Mouse (Mus musculus) liver, embryonic 16.5 days (tissue): ENCODE measurements around the gene Chrng. TPM values are rescaled to one million over a fixed set of nuclear protein-coding genes. Genes with fewer than 3 reads are reported as not detected.

Experiments used
- ATAC-seq: fragments of 200-750 bp; cut with Nextera tagmentation; 2 replicates; pipeline ENCODE4 v1.8.0; 2017; ENCODE audit warnings: low read depth, mild to moderate bottlenecking, moderate number of reproducible peaks, moderate library complexity
- H3K27ac ChIP-seq: fragments of 300-500 bp; sonication (generic); 2 replicates; pipeline ENCODE4 v1.5.1; 2014; ENCODE audit warnings: mild to moderate bottlenecking, low read length
- H3K27me3 ChIP-seq: fragments of 300-500 bp; sonication (generic); 2 replicates; pipeline ENCODE4 v1.6.1; 2014; ENCODE audit warnings: low read depth, low read length, mixed read lengths; ENCODE audit not compliant: control insufficient read depth, insufficient read depth
- H3K36me3 ChIP-seq: fragments of 300-500 bp; sonication (generic); 2 replicates; pipeline ENCODE4 v1.6.1; 2014; ENCODE audit warnings: mild to moderate bottlenecking; ENCODE audit not compliant: control insufficient read depth, insufficient read depth
- H3K4me1 ChIP-seq: fragments of 300-500 bp; sonication (generic); 2 replicates; pipeline ENCODE4 v1.6.1; 2014; ENCODE audit warnings: low read depth, low read length, mixed read lengths; ENCODE audit not compliant: control insufficient read depth
- H3K4me2 ChIP-seq: fragments of 300-500 bp; sonication (generic); 2 replicates; pipeline ENCODE4 v1.6.1; 2014; ENCODE audit warnings: low read depth, low read length, mixed read lengths
- H3K4me3 ChIP-seq: fragments of 300-500 bp; sonication (generic); 2 replicates; pipeline ENCODE4 v1.5.1; 2014; ENCODE audit warnings: low read depth, mild to moderate bottlenecking, low read length
- H3K9ac ChIP-seq: fragments of 300-500 bp; sonication (generic); 2 replicates; pipeline ENCODE4 v1.6.1; 2014; ENCODE audit warnings: low read depth, low read length
- H3K9me3 ChIP-seq: fragments of 300-500 bp; sonication (generic); replicated peaks from 2 replicates; pipeline ENCODE4 v1.6.1; 2016; ENCODE audit warnings: low read length; ENCODE audit not compliant: control insufficient read depth
- whole genome bisulfite sequencing: fragments of 180-500 bp; shearing (Covaris S2); extraction: QIAGEN DNeasy Blood & Tissue Kit; methylation state at CpG from one replicate; pipeline ENCODE4 v1.1.7; 2014; ENCODE audit not compliant: insufficient replicate concordance; 5-methylcytosine and 5-hydroxymethylcytosine counted together
- polyA plus RNA-seq: library from polyadenylated mRNA; unstranded; fragments of >200 nt; fragmentation: Nextera tagmentation; extraction: Ambion mirVana; gene quantifications from 2 replicates; pipeline ENCODE4 v1.2.1, GENCODE M21; 2015

The Chrng gene
- polyA plus RNA-seq, 1 experiment from 2014 or later: 0.99 TPM

DNA sequence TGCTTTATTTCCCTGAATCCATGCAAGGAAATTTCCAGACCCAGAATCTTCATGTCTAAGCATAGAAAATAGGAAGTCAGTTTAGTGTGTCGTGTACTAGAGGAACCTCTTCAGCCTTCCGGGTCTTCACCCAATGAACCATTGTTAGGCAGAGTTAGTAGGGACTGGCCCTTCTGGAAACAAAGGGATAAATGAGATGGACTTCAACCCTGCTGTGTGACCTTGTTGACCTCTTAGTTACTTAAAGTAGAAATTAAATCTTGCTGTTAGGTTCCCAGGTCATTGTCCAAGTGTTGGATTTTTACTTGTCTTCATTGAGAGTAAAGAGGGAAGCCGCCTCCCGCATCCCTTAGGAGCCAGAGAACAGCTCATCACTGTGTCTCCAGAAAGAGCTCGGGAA lies 26.1 kb downstream of the Chrng start:
- Histone ChIP-seq H3K36me3 (peaks cover 29% of the 10 kb centered on the region), H3K4me2 (no peak overlapping the region), H3K9ac (no peak overlapping the region), H3K27me3 (no peaks in the 10 kb centered on the region), H3K27ac (no peak overlapping the region), H3K4me1 (no peaks in the 10 kb centered on the region; the same call in 1 of the 2 replicates), H3K9me3 (no peaks in the 10 kb centered on the region), H3K4me3 (no peak overlapping the region)
- WGBS: 72% methylated on average over 5 of the region's 5 CpGs
- no peak for ATAC-seq

DNA sequence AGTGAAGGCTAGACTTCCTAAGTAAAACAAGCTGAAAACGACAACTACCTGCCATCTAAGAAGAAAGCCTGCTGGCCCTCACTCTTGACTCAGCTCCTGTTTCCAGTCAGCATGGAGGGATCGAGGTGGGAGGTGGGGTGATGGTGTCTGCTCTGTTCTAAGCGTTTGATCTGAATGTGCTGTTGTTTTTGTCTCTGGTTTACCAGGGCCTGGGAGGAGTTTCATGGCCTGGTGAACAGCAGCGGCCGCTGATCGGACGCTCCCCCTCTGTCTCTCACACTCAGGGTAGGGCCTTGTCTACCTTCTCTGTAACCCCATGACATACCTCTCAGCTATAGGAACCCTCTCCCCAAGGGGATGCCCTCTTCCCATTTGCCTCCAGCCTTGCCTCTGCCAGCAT lies 27.7 kb downstream of the Chrng start:
- Histone ChIP-seq H3K4me2 (no peak overlapping the region), H3K36me3 (peaks cover 13% of the 10 kb centered on the region), H3K27me3 (no peaks in the 10 kb centered on the region), H3K4me3 (no peak overlapping the region), H3K9me3 (no peaks in the 10 kb centered on the region), H3K4me1 (no peaks in the 10 kb centered on the region; the same call in 1 of the 2 replicates), H3K27ac (no peak overlapping the region), H3K9ac (no peak overlapping the region)
- WGBS: 73% methylated on average over 7 of the region's 7 CpGs
- ATAC-seq: no peak

DNA sequence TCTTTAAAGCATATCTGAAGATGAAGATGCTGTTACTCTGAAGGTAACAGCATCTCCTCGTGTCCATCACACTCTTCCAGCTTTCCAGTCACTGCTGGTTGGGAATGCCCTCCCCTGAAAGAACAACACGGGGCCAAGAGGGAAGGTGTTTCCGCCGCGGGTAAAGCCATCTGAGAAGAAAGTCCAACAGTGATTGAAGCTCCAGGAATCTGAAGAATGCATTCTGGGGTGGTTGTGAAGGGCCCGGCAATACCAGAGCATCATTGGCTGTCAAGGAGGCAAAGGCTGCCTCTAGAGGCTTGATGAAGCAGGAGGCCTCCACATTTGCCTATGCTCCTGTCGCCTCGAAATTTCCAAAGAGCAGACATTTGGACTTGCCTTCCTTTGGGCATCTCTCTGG lies 34.6 kb downstream of the Chrng start:
- no peaks in the 10 kb centered on the region for H3K27me3 ChIP-seq
- no peak overlapping the region for H3K9ac ChIP-seq
- no peak overlapping the region for H3K27ac ChIP-seq
- H3K36me3 ChIP-seq: peaks cover 2% of the 10 kb centered on the region; the same call in 1 of the 2 replicates
- no peak overlapping the region for H3K4me2 ChIP-seq
- no peak overlapping the region for H3K4me3 ChIP-seq
- ATAC-seq: no peak
- H3K4me1 ChIP-seq: no peaks in the 10 kb centered on the region
- H3K9me3 ChIP-seq: no peaks in the 10 kb centered on the region
- WGBS: 57% methylated on average over 8 of the region's 8 CpGs

DNA sequence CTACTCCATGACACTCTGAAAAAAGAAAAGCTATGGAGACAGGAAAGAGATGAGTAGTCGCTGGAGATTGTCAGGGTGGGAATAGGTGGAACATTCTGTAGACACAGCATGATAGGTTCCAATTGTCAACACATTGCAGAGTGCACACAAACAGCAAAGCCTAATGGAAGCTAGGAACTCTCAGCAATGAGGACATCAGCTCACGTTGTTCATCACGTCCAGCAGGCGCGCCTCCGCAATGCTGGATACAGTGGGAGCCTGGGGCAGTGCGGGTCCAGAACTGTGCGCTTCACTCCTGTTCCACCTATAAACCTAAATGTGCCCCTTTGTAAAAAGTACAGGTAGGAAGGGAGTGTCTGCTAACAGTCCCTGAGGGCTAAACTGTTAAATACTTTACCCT lies 38.6 kb downstream of the Chrng start:
- peaks cover 2% of the 10 kb centered on the region; the same call in 1 of the 2 replicates for H3K36me3 ChIP-seq
- H3K4me3 ChIP-seq: no peak overlapping the region
- no peak overlapping the region for H3K27ac ChIP-seq
- H3K4me2 ChIP-seq: no peak overlapping the region
- no peak overlapping the region for H3K9ac ChIP-seq
- no peaks in the 10 kb centered on the region for H3K27me3 ChIP-seq
- H3K4me1 ChIP-seq: peaks cover 4% of the 10 kb centered on the region
- ATAC-seq: no peak
- no peaks in the 10 kb centered on the region for H3K9me3 ChIP-seq
- WGBS: 84% methylated on average over 8 of the region's 8 CpGs

DNA sequence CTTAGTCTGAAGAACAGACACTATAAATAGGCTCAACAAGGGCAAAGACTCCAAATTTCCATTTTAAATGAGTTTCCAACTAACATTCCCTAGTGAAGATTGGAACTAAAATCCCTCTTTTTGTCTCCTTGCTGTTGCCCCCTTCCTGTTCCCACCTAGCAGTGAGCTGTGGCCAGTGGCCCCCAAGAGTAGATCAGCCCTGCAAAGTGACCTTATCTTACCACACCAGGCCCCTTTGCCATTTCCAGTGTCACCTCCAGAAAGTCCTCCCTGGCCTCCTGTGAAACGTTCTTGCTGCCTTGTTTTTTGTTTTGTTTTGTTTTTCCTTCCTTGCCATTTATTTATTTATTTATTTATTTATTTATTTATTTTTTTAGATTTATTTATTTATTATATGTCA lies 41.0 kb downstream of the Chrng start:
- H3K4me3 ChIP-seq: no peak overlapping the region
- H3K36me3 ChIP-seq: no peaks in the 10 kb centered on the region
- no peak overlapping the region for H3K9ac ChIP-seq
- H3K4me2 ChIP-seq: no peak overlapping the region
- no peak overlapping the region for H3K27ac ChIP-seq
- 4% methylated on average over 1 of the region's 1 CpGs for WGBS
- H3K27me3 ChIP-seq: no peaks in the 10 kb centered on the region
- peak; percentile 43; the same call in 1 of the 2 replicates for ATAC-seq
- H3K9me3 ChIP-seq: no peaks in the 10 kb centered on the region
- peaks cover 4% of the 10 kb centered on the region for H3K4me1 ChIP-seq

DNA sequence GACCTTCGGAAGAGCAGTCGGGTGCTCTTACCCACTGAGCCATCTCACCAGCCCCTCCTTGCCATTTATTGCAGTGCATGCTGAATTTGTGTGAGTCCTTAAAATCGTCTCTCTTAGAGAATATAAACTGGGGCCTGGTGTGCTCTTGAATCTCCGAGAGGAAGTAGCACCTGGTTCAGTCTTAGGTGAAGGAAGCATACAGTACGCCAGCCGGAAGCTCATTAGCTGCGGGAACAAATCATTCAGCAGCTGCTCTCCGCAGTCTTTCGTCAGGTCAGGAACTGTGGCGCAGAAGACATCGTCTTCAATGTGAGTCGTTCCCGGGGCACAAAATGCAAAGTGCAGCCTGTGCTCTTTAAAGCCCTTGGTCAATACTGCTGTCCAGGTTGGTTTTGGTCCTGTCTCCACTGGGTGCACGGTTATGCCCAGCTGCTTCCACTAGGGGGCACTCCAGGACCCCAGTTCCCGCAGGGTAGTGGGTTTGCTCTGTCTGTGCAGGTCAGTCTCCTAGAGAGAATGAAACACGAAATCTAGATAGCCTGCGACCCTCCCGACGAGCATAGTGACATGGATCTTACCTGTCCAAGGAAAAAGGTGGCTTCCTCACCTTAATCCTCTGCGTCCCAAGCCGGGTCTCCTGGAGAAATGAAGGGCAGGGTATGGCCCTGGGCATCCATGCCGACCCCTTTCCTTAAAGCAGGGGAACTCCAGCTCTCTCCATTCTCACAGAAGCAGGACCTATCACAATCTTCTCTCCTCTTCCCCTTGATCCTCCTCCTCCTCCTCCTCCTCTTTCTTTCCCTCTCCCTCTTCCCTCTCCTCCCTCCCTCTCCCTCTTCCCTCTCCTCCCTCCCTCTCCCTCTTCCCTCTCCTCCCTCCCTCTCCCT lies 41.7 kb downstream of the Chrng start:
- Histone ChIP-seq H3K4me3 (no peak overlapping the region), H3K27me3 (no peaks in the 10 kb centered on the region), H3K9ac (no peak overlapping the region), H3K27ac (no peak overlapping the region), H3K4me1 (peaks cover 4% of the 10 kb centered on the region), H3K9me3 (no peaks in the 10 kb centered on the region), H3K4me2 (peak overlapping the region; percentile 38), H3K36me3 (no peaks in the 10 kb centered on the region)
- ATAC-seq: peak; percentile 67
- 24% methylated on average over 22 of the region's 22 CpGs for WGBS

DNA sequence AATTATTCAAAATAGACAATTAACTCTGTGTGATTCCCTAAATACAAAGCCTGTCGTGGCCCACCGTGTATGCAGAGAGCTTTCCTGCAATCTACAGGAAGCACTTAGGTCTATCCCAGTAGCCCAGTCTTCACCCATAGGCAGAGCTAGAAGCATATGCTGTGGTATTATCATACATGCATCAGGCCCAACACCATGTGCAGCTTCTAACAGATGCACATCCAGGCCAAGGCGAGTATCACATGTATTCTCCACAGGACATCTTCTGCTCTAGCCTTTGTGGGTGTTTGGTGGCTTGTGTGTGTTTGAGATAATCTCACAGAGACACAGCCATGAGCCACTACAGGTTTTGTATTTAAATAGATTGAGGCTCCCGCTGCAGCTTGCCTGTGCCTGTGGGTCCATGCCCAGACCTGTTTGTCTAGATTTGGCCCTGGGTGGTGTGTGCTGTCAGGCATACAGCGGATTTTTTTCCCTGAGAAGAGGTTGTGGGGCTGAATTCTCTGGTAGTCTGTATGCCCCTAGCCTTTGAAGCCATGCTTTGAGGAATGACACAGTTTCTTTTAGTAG lies 47.7 kb downstream of the Chrng start:
- WGBS: 23% methylated on average over 5 of the region's 5 CpGs
- Histone ChIP-seq H3K4me1 (no peaks in the 10 kb centered on the region), H3K27me3 (no peaks in the 10 kb centered on the region), H3K4me2 (no peak overlapping the region), H3K9ac (no peak overlapping the region), H3K4me3 (no peak overlapping the region), H3K36me3 (no peaks in the 10 kb centered on the region), H3K27ac (no peak overlapping the region), H3K9me3 (no peaks in the 10 kb centered on the region)
- ATAC-seq: peak; percentile 78

DNA sequence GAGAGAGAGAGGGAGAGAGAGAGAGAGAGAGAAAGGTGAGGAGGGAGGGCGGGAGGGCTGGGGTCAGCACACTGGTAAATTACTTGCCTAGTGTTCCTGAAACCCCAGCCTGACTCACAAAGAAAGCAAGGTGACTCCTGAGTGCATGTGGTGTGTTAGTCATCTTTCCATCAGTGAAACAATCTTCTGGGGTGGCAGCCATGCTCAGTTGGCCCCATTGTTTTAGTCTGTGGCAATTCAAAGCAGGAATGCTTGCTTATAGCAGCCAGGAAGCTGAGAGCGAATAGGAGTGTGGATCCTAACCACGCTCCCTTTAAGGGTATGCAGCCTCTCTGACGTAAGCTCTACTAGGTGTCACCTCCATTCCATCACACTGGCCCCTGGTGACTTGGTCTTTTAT lies 50.7 kb downstream of the Chrng start:
- no peaks in the 10 kb centered on the region for H3K36me3 ChIP-seq
- H3K27me3 ChIP-seq: peaks cover 20% of the 10 kb centered on the region
- H3K9ac ChIP-seq: no peak overlapping the region
- no peak for ATAC-seq
- no peak overlapping the region for H3K27ac ChIP-seq
- no peaks in the 10 kb centered on the region for H3K4me1 ChIP-seq
- 52% methylated on average over 4 of the region's 4 CpGs for WGBS
- no peak overlapping the region for H3K4me3 ChIP-seq
- no peak overlapping the region for H3K4me2 ChIP-seq
- no peaks in the 10 kb centered on the region for H3K9me3 ChIP-seq

DNA sequence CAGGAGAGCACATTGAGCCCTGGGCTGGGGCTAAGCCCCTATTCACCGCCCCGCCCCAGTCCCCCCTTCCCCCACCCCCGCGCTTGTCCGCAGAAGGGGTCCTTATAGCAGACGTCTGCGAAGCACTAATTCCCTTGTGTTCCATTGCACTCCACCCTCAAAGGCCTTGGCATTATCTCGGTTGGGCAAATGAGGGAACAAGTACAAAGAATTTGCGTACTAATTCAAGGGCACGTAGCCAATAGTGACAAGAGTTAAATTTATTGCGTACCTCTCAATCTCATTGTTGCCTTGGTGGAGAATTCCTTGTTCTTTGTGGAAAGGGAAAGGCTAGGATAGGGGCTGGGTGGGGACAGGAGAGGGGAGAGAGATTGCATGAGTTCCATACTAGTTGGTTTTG lies 53.2 kb downstream of the Chrng start:
- ATAC-seq: no peak
- no peak overlapping the region for H3K9ac ChIP-seq
- peaks cover 36% of the 10 kb centered on the region for H3K27me3 ChIP-seq
- H3K36me3 ChIP-seq: no peaks in the 10 kb centered on the region
- no peak overlapping the region for H3K4me3 ChIP-seq
- H3K27ac ChIP-seq: no peak overlapping the region
- H3K4me2 ChIP-seq: no peak overlapping the region
- no peaks in the 10 kb centered on the region for H3K9me3 ChIP-seq
- no peaks in the 10 kb centered on the region for H3K4me1 ChIP-seq
- 27% methylated on average over 11 of the region's 11 CpGs for WGBS
